In the genomic region with DNA sequence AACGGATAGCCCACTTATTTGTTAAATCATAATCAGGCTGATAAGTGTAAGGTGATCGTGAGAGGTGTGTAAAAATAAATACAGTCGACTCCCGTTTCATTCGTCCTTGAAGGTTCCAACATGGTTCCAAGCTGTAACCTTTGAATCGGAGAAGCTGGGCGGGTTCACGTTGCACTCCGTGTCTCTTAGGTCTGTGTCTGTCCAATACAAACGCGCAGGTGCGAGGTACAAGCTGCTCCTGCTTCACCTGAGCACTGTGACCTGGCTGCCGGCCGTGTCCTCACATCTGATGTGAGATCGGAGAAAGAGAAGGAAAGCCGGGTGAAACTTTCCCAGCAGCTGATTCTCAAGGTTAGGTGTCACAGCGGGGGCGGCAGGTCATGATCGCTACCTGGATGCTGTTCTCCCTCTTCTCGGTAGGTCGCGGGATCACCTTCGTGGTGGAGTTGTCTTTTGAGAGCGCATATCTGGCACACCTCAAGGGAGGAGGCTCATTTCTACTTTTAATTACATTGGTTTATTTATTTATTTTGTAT, we compare ENCODE assay signal across 24 mouse cellular contexts.
A peak's percentile ranks its signal among the peaks of the same experiment; 100 is the strongest.
DNase-seq lines count a peak whose midpoint lies in the region; ATAC-seq and TF ChIP-seq lines count a peak whose summit lies in the region.
"Had no signal": no experiment of that assay in that cellular context is flagged by ENCODE, and none has a peak within 500 bp of the region (broad histone marks: within the 10 kb centered on the region; RNA-seq: fewer than 3 reads in every experiment).

No protein-coding gene starts in this region.

- TF ChIP-seq CTCF in gastrocnemius, adult 2 months (IDR thresholded peaks at IDR 0.05): no peak
- TF ChIP-seq CTCF in heart, postnatal 0 days (IDR thresholded peaks at IDR 0.05; ENCODE audit: low read depth): no peak
- TF ChIP-seq CTCF in ES-Bruce4 (IDR thresholded peaks at IDR 0.05; ENCODE audit: low read depth, low read length): no peak

- WGBS in heart, postnatal 0 days: 74% methylated on average over 24 of the region's 24 CpGs
- 83% methylated on average over 24 of the region's 24 CpGs for WGBS in intestine, embryonic 16.5 days

- H3K27me3 ChIP-seq in heart, postnatal 0 days (ENCODE audit: control insufficient read depth, insufficient read depth, low read length): no peaks in the 10 kb centered on the region
- H3K27me3 ChIP-seq in ES-Bruce4 (ENCODE audit: control insufficient read depth, insufficient read depth, low read length, poor library complexity, severe bottlenecking): no peaks in the 10 kb centered on the region
- H3K27me3 ChIP-seq in intestine, embryonic 16.5 days (replicated peaks; ENCODE audit: control insufficient read depth, insufficient read depth, low read length): no peaks in the 10 kb centered on the region
- H3K27me3 ChIP-seq: forebrain, embryonic 15.5 days; heart, embryonic 12.5 days; liver, embryonic 12.5 days; stomach, embryonic 15.5 days had no signal

- peak overlapping the region; percentile 78 for H3K27ac ChIP-seq in gastrocnemius, adult 2 months
- peak overlapping the region; percentile 68; the same call in 1 of the 2 replicates for H3K27ac ChIP-seq in heart, postnatal 0 days (ENCODE audit: low read depth)
- no peak overlapping the region for H3K27ac ChIP-seq in ES-Bruce4 (ENCODE audit: insufficient read depth, low read length)
- no peak overlapping the region for H3K27ac ChIP-seq in intestine, embryonic 16.5 days (ENCODE audit: low read length)
- H3K27ac ChIP-seq: liver, embryonic 12.5 days; macrophage had no signal

- intact Hi-C loops in gastrocnemius, adult 2 months (cut with DNase I): no loop called here

- DNase-seq in gastrocnemius, adult 2 months: no peak
- DNase-seq in gastrocnemius, adult 18-20 months (ENCODE audit: low spot score): no peak
- no peak for DNase-seq in heart, postnatal 0 days (ENCODE audit: low spot score)
- DNase-seq in heart, postnatal 4 days: no peak
- no peak for DNase-seq in lung, adult 18-20 months
- no peak for DNase-seq in frontal cortex, adult 2 months (ENCODE audit: extremely low spot score in 1 of 2, low spot score in 1 of 2)
- DNase-seq: adrenal gland, adult 2 months; cerebellum, adult 2 months; cerebellum, postnatal 14 days; gastrocnemius, postnatal 10 days; kidney, adult 18-20 months; layer of hippocampus, postnatal 36 days; left cerebral cortex, postnatal 4 days; liver, postnatal 0 days; right cerebral cortex, postnatal 14 days; thymus, postnatal 14 days had no signal

- no peak for ATAC-seq in heart, postnatal 0 days (ENCODE audit: insufficient read depth, low read depth)
- ATAC-seq in intestine, embryonic 16.5 days: peak; percentile 16; the same call in 1 of the 2 replicates
- ATAC-seq: activated CD4-positive, CD25-positive, alpha-beta regulatory T cell, adult 4 months; liver, embryonic 12.5 days; liver, postnatal 0 days had no signal

- H3K9me3 ChIP-seq in heart, postnatal 0 days (replicated peaks; ENCODE audit: control insufficient read depth, low read length): no peaks in the 10 kb centered on the region
- H3K9me3 ChIP-seq in ES-Bruce4 (replicated peaks; ENCODE audit: control insufficient read depth, insufficient read depth, low read length, poor library complexity, severe bottlenecking): peaks cover 9% of the 10 kb centered on the region; the same call in 1 of the 2 replicates
- no peaks in the 10 kb centered on the region for H3K9me3 ChIP-seq in intestine, embryonic 16.5 days (ENCODE audit: control insufficient read depth, low read length)
- H3K9me3 ChIP-seq: forebrain, embryonic 15.5 days; heart, embryonic 12.5 days; liver, embryonic 12.5 days; stomach, embryonic 15.5 days had no signal

- peaks cover 15% of the 10 kb centered on the region; the same call in 1 of the 2 replicates for H3K36me3 ChIP-seq in heart, postnatal 0 days (replicated peaks; ENCODE audit: control insufficient read depth, insufficient read depth, low read length)
- H3K36me3 ChIP-seq in ES-Bruce4 (ENCODE audit: control insufficient read depth, insufficient read depth, low read length, poor library complexity, severe bottlenecking): no peaks in the 10 kb centered on the region
- H3K36me3 ChIP-seq in intestine, embryonic 16.5 days (ENCODE audit: control insufficient read depth, insufficient read depth, low read length): no peaks in the 10 kb centered on the region
- H3K36me3 ChIP-seq: forebrain, embryonic 15.5 days; liver, embryonic 12.5 days; stomach, embryonic 15.5 days had no signal

- H3K4me3 ChIP-seq in gastrocnemius, adult 2 months: peak overlapping the region; percentile 62
- no peak overlapping the region for H3K4me3 ChIP-seq in heart, postnatal 0 days (ENCODE audit: low read depth, low read length)
- peak overlapping the region; percentile 23 for H3K4me3 ChIP-seq in ES-Bruce4 (ENCODE audit: low read depth, low read length)
- H3K4me3 ChIP-seq in intestine, embryonic 16.5 days (ENCODE audit: low read length): no peak overlapping the region
- H3K4me3 ChIP-seq: forebrain, embryonic 15.5 days; heart, embryonic 12.5 days; liver, embryonic 12.5 days; stomach, embryonic 15.5 days had no signal

- no peak overlapping the region for H3K4me2 ChIP-seq in heart, postnatal 0 days (ENCODE audit: low read depth, low read length)
- no peak overlapping the region for H3K4me2 ChIP-seq in intestine, embryonic 16.5 days (ENCODE audit: low read depth, low read length)
- H3K4me2 ChIP-seq: liver, embryonic 12.5 days had no signal

- H3K4me1 ChIP-seq in heart, postnatal 0 days (ENCODE audit: control insufficient read depth, insufficient read depth): peaks cover 28% of the 10 kb centered on the region
- no peaks in the 10 kb centered on the region for H3K4me1 ChIP-seq in ES-Bruce4 (ENCODE audit: control insufficient read depth, insufficient read depth, low read length)
- H3K4me1 ChIP-seq in intestine, embryonic 16.5 days (ENCODE audit: control insufficient read depth, insufficient read depth, low read length): peaks cover 6% of the 10 kb centered on the region

- TF ChIP-seq EP300 in heart, postnatal 0 days (IDR thresholded peaks at IDR 0.05; ENCODE audit: low read depth): no peak
- TF ChIP-seq EP300 in ES-Bruce4 (IDR thresholded peaks at IDR 0.05; ENCODE audit: insufficient read depth, low read depth, low read length): 0 out of 2 replicates have a peak, but pooled peaks have one; percentile 15

- H3K9ac ChIP-seq in heart, postnatal 0 days (replicated peaks; ENCODE audit: low read depth, low read length): no peak overlapping the region
- no peak overlapping the region for H3K9ac ChIP-seq in ES-Bruce4 (ENCODE audit: low read depth, poor library complexity, severe bottlenecking)
- no peak overlapping the region for H3K9ac ChIP-seq in intestine, embryonic 16.5 days (ENCODE audit: low read depth, low read length)
- H3K9ac ChIP-seq: forebrain, embryonic 15.5 days; liver, embryonic 12.5 days; liver, postnatal 0 days; stomach, embryonic 15.5 days had no signal

- no peak for TF ChIP-seq POLR2A in ES-Bruce4 (IDR thresholded peaks at IDR 0.05; ENCODE audit: insufficient read depth, low read length)

Comparison
In these comparisons a context has a peak if more than half of its experiments do, and no peak if none do; other contexts are left out.
1. H3K27ac ChIP-seq: peak in gastrocnemius, adult 2 months (single experiment) and heart, postnatal 0 days (single experiment); none in ES-Bruce4 (single experiment) and intestine, embryonic 16.5 days (single experiment).
2. H3K4me3 ChIP-seq: peak in gastrocnemius, adult 2 months (single experiment) and ES-Bruce4 (single experiment); none in heart, postnatal 0 days (single experiment) and intestine, embryonic 16.5 days (single experiment).